Mouse (Mus musculus): ENCODE results near the gene Pgbd5.

GRCm38 (mm10) chr8:124336302-124336701, 103.2 kb downstream of the Pgbd5 start:
- no peak for TF ChIP-seq CTCF (IDR thresholded peaks at IDR 0.05)
- no peak for TF ChIP-seq EP300 (IDR thresholded peaks at IDR 0.05; ENCODE audit: insufficient read depth, low read depth, low read length)
